Mouse (Mus musculus) lung, postnatal 36 days (tissue): ENCODE measurements at regions not wholly inside any gene's neighbourhood (a gene's known extent, or its start where the extent isn't known, plus 50 kb on each side); places are given as distances from the start of the nearest gene placed in this dataset.

Experiments used
- DNase-seq: peaks from one replicate; pipeline ENCODE4 v3.0.0; 2022; ENCODE audit warnings: mixed read lengths

DNA sequence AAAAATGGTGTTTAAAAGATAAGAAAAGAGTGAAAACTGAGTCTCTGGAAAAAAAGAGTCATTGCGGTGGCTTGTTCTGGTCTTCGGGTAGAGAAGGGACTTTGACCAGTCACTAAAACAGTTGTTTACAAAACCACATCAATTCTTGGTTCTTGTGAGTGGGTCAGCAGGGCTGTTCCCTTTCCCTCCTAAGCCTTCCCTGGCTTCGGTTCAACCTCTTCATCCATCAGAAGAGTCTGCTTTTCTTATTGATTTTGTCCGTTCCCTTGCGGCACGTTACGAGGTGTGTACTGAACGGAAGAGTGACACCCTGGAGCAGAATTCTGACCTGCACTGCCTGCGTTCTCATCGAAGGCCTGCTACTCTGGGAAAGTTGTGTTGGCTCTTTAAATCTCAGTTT is 229.1 kb upstream of the G2e3 start:
- no peak for DNase-seq

DNA sequence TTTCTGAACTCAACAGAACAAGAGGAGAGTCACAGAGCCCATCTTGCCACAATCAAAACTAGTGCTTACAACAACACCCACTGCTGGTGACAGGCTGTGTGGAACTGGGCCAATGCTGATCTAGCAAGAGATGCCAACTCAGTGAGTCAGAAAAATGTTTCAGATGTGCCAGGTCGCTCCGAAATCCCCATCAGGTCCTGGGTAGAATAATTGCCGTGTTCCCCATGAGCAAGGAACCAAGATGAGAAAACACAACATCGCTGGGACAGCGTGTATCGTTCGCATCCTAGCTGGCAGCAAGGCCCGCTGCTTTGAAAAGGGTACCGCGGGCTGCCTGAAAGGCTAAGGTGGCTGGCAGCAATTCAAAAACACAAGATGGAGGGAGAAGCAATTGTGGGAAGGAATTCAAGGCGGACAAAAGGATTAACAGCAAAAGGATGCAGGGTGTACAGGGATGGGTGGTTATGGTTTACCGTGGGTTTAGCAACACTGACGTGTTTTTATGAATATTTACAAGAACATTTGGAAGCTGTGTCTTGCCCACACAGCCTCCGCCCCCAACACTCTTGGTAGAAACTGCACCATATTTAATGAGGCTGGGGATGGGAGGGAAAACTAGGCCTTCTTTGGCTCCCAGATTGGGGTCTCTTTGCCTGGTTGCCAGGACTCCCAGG is 229.7 kb upstream of the G2e3 start:
- no peak for DNase-seq

DNA sequence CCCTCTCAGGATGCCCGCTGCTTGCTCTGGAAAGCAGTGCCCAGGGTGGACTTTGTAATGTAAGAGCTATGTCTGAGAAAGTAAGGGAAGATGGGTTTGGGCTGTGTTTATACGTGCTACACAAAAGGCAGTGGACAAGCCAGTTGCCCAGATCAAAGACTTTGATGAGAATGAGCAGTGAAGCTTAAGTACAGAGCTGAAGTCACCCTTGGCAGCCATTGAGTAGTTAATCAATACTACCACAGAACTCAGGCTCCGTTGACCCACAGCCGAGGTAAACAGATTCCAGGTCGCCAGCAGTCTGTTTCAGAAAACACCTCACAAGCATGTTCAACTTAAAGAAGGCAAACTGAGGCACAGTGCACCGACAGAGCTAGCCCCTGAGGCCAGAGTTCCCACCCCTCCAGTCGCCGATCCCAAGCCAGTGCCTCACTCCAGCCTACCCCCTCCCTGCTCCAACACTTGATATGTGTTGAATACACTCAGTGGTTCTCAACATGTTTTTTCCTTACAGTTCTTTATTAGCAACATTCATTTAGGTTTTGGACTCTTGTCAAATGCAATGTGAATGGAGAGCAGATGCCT is 230.3 kb upstream of the G2e3 start:
- DNase-seq: no peak

DNA sequence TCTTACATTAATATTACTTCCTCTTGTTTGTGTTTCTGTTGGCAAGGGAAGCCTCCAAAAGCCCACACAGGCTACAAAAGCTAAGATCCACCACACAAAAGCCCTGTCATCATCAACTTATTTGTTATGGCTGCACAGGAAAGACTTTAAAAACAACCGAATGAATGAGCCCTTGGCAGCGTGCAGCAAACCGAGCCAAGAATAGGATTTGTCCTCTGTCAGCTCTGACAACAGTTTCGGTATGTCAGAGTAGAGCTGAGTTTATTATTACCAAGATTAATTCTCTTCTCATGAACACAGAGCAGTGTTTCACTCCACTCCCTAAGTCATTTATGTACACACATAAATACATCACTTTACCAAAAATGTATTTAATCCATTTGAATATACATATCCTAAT is 236.1 kb upstream of the G2e3 start:
- no peak for DNase-seq

GRCm38 (mm10) chr12:51108044-51108443 is 239.8 kb upstream of the G2e3 start:
- DNase-seq: no peak

- DNase-seq: no peak
Observed at GRCm38 (mm10) chr12:51103541-51104042, 244.3 kb upstream of the G2e3 start.

- DNase-seq: no peak
Observed at GRCm38 (mm10) chr12:51101636-51102035, 246.2 kb upstream of the G2e3 start.

DNA sequence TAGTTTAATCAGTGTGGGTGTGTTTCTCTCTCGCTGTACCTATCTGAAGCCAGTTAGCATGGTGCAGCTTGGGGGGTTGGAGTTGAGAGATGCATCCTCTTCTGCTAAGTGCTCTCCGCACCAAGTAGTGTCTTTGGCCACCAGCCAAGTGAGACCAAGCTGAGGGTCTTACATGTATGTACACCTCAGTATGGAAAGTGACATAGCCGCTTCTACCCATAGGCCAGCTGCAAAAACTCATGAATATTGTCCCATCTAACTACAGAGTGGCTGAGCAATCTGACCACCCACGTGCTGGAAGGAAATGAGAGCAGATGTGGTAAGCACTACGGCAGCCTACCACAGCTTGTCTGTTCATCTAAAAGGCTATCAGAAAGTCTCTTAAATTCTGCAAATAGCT is 247.0 kb upstream of the G2e3 start:
- no peak for DNase-seq

DNA sequence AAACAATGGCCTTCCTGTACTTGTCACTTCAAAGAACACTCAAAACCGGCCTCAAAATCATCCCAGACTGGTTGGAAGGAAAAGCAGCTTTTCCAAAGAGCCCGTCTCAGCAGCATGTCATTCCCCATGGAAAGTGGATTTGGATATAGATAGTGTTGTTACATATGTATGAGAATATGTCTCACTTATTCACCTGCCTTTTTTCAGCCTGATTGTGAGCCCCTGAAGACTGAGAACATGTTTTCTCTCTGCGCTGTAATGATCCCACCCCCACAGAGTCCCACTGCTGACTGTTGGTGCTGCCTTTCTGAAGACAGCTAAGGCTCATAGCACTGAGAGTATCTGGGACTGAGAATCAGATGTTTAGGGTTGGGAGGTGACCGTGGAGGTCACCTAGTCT is 251.9 kb upstream of the G2e3 start:
- no peak for DNase-seq

DNA sequence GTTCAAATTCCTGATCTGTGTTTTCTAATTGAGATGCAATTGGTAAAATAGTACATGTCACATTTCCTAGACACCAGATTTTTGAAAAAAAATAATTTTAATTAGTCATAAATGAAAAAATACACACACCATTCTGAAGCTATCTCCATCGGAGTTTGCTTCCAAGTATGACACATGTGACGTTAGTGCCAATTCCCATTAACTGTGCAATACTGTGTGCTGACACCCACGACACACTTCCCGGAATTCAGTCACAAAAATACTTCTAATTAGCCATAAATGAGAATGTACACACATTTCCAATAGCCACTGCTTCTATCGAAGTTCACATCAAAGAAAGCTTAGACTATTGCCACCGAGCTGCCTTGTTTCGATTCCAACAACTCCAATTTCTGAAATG is 258.5 kb upstream of the G2e3 start:
- DNase-seq: no peak

DNA sequence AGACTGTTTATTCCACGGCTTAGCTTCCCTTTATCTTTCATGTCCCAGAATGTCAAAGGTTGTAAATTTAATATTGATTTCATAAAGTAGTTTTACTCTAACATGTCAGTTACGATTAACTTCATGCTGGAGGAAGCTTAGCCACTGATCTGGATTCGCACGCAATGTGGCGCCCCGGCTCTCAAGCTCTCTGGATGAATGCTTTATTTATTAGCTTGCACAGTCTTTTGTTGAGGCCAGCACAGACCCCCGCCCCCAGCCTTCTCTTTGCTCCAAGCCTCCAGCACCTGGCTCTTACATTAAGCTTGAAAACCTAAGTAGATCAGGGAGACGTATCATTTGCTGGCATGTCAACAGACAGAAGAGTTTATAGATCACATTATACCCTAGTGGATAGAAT is 266.1 kb upstream of the G2e3 start:
- no peak for DNase-seq

GRCm38 (mm10) chr12:51073503-51073902 is 274.4 kb upstream of the G2e3 start:
- DNase-seq: no peak

DNA sequence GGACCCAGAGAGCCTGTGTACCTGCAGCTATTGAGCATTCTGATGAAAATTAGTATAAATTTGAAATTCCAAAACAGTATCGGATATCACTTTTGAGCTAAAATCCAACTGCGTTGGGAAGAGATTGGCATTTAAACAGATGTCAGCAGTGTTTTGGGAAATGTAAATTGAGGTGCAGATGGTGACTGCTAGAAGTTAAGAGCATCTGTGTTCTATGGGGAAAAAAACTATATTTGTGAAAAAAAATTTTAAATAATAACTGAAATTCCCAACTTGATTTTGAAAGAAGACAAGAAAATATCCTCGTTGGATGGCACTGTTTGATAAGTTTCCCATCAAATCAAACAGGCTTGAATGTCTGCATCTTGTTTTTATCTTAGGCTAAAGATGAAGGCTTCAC is 286.9 kb upstream of the G2e3 start:
- DNase-seq: no peak

- no peak for DNase-seq
Observed at GRCm38 (mm10) chr12:51058569-51058968, 289.3 kb upstream of the G2e3 start.

- DNase-seq: no peak
Observed at GRCm38 (mm10) chr12:51058104-51058503, 289.8 kb upstream of the G2e3 start.

DNA sequence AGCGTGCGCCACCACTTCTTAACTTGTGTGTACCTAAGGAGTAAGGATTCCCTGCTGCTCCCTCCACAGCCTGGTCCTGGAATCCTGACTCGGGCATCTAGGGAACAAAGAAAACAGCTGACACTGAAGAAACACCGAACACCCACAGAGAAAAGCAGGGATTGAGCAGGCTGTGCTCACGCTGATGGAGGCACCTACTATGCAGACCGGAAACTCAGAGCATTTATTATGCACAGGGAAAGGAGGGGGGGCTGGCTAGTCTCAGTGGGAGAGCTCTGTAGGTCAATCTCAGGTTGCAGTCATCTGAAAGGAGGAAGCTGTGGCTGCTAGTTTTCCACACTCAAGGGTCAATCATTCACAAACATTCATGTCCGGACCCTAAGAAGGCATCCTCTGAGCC is 300.7 kb upstream of the G2e3 start:
- no peak for DNase-seq

- DNase-seq: no peak
Observed at GRCm38 (mm10) chr12:51045437-51045836, 302.4 kb upstream of the G2e3 start.

DNA sequence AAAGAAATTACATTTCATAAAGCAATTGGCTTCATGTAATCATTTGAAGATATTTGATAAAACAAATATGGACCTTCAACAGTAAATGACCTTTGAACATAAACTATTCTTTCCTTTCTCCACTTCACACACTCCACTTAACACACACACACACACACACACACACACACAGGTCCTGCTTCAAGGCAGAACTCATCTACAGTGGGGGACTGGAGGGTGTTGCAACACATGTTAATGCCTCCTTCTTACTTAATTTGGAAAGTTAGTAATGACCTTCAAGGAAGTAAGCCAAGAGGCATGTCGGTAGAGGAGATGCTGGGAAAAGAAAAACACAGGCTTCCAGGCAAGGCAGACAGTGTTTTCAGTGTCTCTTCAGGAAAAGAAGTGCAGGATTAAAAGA is 302.8 kb upstream of the G2e3 start:
- peak; percentile 4 for DNase-seq

GRCm38 (mm10) chr12:51032193-51032592 is 315.7 kb upstream of the G2e3 start:
- no peak for DNase-seq

DNA sequence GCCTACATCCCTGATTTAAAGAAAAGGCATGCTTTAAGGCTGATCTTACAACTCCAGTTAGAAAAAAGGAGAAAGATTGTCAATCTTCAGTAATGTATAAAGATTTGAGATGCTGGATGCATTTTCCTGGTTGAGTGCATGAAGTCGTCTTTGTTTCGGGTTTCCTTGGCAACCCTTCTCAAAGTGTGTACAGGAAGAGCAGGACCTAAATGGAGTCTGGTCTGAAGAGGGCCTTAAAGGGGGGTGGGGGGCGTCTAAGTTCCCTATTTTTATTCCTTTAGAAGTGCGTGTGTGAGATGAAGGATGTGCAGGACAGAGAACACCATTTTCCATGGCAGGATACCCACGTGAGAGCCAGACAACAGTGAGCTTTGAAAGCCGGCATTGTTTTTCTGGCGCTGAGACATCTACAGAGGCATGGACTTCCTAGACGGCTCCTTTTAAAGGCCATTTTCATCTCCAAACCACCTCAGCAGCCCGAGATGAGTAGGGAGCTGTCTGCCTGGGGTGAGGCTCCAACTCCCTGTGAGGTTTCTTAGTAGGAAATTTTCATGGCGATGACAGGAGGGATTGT is 319.2 kb upstream of the G2e3 start:
- DNase-seq: no peak

- no peak for DNase-seq
Observed at GRCm38 (mm10) chr12:51026046-51026445, 321.8 kb upstream of the G2e3 start.

DNA sequence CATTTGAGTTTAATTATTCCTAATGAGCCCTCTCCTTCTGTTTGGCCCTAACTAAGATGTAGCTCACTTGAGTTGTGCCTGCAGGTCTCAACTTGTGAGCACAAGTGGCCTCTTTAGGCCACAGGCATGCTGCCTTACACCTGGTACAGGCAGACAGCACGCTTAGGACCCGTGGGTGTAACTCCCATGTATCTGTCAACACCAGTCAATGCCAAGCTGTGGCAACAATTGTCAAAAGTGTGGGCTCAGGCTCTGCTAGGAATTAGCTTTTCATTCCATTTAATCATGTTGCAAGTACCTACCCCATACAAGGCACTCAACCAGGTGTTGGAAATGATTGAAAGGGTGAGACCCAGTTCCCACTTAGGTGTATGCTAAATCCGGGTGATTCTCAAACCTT is 322.3 kb upstream of the G2e3 start:
- DNase-seq: no peak

DNA sequence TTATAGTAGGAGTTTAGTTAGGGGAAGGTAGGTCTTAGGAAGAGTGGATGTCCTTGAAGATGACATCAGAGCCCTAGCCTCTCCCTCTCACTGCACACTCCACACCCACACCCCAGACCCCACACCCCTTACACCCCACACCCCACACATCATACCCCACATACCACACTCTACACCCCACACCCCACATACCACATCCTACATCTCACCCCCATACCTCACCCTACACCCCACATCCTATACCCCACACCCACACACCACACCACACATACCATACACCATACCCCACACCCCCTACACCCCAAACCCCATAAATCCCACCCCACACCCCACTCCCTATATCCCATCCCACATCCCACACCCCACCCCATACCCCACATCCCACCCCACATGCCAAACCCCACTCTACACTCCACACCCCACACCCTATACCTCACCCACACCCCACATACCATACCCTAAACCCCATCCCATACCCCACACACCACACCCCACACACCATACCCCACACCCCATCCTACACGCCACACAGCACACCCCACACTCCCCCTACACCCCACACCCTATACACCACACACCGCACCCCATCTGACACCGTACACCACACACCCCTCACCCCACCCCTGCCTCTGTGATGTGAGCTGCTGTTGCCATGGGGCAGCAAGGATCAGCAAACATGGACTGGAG is 323.7 kb upstream of the G2e3 start:
- DNase-seq: no peak

GRCm38 (mm10) chr12:51018185-51018584 is 329.7 kb upstream of the G2e3 start:
- DNase-seq: no peak
